Mouse (Mus musculus): ENCODE measurements at regions not wholly inside any gene's neighbourhood (a gene's known extent, or its start where the extent isn't known, plus 50 kb on each side); places are given as distances from the start of the nearest gene placed in this dataset.

- no peak for DNase-seq (ENCODE audit: low read depth, low spot score)
Observed at GRCm38 (mm10) chr11:52541210-52541609, 145.0 kb downstream of the 9530068E07Rik start.

DNA sequence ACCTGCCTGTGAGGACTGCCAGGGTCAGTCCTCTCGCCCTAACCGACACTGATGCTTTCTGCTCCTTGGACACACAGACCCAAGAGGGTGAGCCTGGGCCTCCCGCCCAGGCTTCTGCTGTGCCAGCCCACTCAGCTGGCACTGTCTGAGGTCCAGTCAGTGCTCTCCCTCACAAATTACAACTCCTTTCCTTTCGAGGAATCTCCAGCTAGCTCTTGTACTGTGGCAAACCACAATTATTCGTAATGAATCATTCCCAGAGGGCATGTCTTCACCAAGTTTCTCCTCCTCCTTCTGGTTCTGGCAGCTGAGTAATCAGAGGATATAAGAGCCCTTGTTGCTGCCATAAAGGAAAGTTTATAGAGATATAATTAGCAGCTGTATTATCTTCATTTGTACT, 155.2 kb downstream of the 9530068E07Rik start:
- no peak for DNase-seq (ENCODE audit: low read depth, low spot score)

- no peak for DNase-seq (ENCODE audit: low read depth, low spot score)
Observed at GRCm38 (mm10) chr11:52552860-52553259, 156.6 kb downstream of the 9530068E07Rik start.

GRCm38 (mm10) chr11:52557836-52558235, 161.6 kb downstream of the 9530068E07Rik start:
- no peak for DNase-seq (ENCODE audit: low read depth, low spot score)

DNA sequence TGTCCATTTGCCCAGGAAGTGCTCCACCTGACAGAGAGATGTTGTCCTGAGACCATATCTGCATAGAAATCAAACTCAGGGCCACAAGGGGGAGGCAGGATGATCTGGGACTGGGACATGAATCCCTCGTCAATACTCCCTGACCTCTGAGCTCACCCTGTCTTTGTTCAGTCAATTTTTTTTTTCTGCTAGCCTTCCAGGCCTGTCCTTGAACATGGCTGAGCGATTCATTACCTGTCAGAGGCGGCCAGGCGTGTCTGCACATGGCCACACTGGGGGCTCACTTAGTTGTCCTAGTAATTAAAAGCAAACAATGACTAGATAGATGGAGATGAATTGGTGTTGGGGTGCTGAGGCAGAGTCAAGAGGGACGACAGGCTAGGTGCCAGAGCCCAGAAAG, 162.6 kb downstream of the 9530068E07Rik start:
- no peak for DNase-seq (ENCODE audit: low read depth, low spot score)

DNA sequence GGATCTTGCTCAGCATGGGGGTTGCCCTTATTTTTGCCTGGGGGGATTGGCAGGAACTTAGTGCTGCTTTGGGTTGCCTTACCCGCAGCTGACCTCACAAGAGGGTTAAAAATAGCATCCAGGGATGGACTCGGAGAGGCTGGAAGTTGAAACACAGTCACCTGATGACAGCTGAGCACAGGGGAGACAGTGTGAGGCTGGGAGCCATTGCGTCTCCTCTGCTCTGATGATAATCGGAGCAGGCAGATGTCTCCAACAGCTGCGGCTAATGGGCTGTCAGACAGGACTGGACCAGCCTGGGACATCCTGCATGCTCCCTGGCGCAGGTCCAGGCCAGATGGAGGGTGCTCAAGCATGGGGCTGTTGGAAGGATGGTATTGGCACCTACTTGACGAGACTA, 165.1 kb downstream of the 9530068E07Rik start:
- DNase-seq (ENCODE audit: low read depth, low spot score) = no peak

GRCm38 (mm10) chr11:52565457-52565856, 169.2 kb downstream of the 9530068E07Rik start:
- no peak for DNase-seq (ENCODE audit: low read depth, low spot score)

DNA sequence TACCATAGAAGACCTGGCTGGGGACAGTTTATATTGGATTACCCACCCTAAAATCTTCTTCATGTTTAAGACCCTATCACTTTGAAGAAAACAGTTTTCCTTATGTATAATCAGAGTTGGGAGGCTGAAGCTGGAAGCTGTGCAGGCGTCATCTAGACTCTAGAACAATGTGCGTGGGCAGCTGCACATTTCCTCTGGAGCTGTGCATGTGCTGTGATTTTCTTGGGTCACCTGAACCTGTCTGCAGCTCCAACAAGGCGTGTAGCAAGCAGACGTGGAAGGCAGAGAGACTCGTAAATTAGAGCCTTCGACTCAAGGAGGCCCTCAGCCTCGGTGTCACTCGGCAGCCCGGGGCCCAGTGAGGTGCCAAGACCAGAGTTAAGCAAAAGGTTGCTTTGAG, 169.8 kb downstream of the 9530068E07Rik start:
- DNase-seq (ENCODE audit: low read depth, low spot score) = no peak

- no peak for DNase-seq (ENCODE audit: low read depth, low spot score)
Observed at GRCm38 (mm10) chr11:52567945-52568687, 171.9 kb downstream of the 9530068E07Rik start.

DNA sequence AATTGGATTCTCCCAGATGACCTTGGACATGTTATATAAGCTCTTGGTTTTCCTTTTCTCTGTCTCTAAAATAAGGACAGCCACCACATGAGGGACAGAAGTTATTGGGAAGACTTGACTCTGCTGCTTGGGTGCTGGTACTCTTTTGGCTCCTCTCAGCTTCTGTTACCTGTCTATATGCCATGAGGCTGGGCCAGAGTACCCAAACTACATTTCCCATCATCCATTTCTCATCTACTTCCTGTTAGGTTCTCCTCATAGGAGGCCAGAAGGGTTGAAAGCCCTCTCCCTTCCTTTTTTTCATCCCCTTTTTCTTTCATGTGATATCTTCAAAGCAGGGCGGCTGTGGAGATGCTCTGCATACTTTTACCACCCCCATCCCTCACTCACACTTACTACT, 172.6 kb downstream of the 9530068E07Rik start:
- DNase-seq (ENCODE audit: low read depth, low spot score) = no peak

DNA sequence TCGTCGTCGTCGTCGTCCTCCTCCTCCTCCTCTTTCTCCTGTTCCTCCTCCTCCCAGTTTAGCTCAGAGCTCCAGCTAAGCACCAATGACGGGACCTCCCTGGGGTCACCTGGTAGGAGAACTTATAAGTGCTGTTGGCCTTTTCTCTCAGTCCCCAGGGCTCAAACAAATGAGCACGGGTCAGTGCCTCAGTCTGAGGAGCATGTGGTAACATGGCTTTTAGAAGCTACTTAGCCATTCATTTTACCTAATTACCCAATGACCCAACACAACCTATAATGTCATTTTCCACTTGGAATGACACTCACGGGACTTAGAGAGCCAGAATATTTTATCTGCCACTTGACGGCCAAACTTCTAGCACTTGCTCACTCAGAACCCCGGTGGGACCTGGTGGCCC, 173.5 kb downstream of the 9530068E07Rik start:
- no peak for DNase-seq (ENCODE audit: low read depth, low spot score)

DNA sequence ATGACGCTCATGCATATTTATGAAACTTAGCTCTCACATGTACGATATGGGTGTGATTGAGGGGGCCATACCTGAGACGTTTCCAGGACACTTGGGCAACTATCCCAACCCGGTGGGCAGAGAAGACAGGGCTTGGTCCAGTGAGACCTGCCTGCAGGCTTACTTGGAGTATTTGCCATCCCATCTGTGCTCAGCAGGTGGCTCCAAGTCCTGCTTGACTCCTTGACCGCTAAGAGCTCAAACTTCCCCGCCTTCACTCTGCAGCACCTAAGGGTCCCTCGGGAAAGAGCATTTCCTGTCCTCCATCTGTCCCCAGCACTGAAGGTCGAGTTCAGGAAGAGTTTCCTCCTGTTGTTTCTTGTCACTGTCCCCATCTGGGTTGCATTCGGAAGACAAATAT, 182.2 kb downstream of the 9530068E07Rik start:
- no peak for DNase-seq (ENCODE audit: low read depth, low spot score)

- DNase-seq (ENCODE audit: low read depth, low spot score) = no peak
Observed at GRCm38 (mm10) chr11:52579764-52580377, 183.6 kb downstream of the 9530068E07Rik start.

DNA sequence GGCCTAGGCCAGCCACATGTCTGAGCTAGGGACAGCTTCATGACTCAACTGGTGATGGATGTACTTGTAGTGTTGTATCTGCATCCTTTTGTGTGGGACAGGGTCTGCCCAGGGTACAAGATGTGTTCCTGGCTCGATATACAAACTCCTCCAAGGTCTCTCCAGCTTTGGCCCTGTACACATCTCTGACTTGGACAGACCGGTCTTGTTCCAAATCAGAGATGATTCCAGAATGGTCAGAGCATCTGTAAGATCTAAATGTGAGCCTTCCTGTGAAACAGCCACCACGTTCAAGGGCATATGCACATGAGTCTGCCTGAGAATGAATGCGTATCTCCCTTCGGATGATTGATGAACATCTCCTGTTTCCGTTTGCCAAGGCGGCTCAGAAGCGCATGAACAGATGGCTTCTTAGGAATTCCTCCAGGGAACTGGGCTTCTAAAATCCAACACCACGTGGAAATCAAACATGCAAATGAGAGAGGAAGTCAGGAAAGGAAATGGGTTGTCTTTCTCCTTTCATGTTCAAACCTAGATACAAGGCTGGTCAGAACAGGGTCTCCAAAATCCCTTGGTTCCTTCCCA, 172.7 kb upstream of the Fstl4 start:
- no peak for DNase-seq (ENCODE audit: low read depth, low spot score)

DNA sequence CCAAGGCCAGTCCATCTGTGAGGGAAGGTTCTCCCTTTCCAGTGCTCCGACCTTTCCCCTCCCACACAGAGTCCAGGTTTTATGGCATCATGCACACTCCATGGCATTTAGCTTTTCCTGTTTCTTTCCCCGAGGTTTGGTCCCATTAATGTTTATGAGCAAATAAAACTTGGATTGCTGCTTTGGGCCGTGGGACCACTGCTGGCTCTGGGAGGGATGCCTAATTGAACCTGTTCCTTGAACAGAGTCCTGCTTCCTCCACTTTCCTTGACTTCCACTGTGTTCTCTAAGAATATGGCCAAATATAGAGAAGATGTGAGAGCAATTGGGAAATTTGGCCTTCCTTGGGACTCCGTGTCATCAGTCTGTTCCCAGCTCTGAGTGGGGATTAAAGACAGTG, 170.3 kb upstream of the Fstl4 start:
- no peak for DNase-seq (ENCODE audit: low read depth, low spot score)

DNA sequence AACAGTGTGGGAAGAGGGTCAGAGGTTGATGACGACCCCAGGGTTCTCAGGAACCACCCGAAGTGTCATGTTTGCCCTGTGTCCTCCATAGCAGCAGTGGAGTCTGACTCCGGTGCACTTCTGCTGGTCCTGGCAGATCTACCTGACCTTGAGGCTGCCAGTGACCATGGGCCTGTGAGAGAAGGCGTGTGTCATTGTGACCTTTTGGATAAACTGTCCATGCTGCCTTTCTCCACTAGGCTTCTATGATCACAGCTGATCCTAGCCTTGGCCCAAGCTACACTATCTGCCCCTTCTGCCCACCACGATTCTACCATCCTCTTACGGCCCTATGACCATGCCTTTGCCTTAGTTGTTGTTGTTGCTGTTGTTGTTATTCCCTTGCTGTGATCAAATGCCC, 163.2 kb upstream of the Fstl4 start:
- no peak for DNase-seq (ENCODE audit: low read depth, low spot score)

DNA sequence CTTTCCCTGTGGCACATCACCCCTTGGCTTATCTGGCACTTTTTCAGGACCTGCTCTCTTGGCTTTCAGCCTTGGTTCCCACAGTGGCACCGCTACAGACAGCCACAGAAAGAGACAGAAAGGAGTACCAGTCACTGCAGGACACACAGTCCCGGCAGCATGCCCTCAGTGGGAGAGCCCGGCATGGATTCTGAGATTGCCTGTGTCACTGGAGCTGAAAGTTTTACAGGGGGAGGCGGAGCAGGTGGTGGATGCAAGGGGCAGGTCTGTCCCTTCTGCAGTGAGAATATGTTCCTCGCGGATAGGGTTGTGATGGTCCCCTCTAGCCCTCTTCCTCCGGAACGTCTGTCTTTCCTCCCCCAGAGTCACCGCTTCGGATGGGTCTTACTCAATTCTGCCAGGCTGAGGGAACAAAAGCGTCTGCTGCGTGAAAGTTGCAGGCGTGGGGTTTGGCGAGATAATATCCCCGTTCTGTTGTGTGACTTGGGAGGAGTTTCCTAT, 162.3 kb upstream of the Fstl4 start:
- no peak for DNase-seq (ENCODE audit: low read depth, low spot score)

DNA sequence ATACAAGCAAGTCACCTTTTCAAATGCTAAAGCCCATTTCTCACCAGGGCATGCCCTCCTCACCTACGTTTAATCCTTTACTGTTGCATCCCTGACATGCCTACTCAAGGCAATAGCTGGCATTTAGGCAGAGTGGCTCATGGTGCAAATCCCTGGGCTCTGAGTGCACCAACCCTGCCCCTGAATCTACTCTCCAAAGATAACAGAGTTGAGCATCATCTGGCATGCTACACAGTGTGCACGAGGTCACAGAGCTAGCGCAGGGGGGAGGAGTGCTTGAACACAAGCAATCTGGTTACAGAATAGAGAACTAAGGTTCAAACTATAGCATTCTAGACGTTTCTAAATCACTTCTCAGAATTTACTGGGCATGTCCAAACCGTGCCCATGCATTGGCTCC, 161.6 kb upstream of the Fstl4 start:
- no peak for DNase-seq (ENCODE audit: low read depth, low spot score)

DNA sequence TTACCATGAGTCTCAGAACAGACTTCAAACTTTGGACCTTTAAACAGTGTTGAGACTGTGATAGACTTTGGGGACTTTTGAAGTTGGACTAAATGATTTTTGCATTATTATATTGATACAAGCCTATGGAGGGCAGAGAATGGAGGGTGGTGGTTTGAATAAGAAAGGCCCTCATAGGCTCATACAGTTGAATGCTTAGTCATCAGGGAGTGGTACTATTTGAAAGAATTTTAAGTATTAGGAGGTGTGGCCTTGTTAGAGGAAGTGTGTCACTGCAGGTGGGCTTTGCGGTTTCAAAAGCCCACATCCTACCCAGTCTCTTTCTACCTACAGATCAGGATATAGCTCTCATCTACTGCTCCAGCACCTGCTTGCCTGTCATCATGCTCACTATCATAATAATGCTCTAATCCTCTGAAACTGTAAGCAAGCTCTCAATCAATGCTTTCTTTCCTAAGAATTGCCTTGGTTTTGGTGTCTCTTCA, 153.7 kb upstream of the Fstl4 start:
- DNase-seq (ENCODE audit: low read depth, low spot score) = no peak

DNA sequence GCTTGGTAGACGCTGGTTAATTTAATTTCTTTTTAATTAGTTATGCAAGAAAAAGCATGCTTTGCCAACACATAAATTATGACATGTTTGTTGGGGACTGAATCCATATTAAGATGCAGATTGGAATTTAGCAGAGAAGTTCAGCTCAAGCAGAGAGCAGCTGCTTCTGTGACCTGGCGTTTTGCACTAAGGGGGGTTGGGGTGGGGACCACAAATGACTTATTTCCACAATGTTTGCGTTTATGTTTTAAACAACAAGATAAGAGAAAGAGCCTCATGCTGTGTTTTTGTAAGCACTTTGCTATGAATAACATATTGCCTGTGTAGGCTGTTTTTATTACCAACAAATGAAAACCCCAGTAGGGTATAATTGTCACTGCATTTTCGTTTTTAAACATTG, 148.8 kb upstream of the Fstl4 start:
- no peak for DNase-seq (ENCODE audit: low read depth, low spot score)

- no peak for DNase-seq (ENCODE audit: low read depth, low spot score)
Observed at GRCm38 (mm10) chr11:52618646-52619045, 145.8 kb upstream of the Fstl4 start.

- DNase-seq (ENCODE audit: low read depth, low spot score) = no peak
Observed at GRCm38 (mm10) chr11:52622861-52623260, 141.6 kb upstream of the Fstl4 start.

GRCm38 (mm10) chr11:52628875-52629274, 135.6 kb upstream of the Fstl4 start:
- DNase-seq (ENCODE audit: low read depth, low spot score) = no peak

Measured in A20 (cell line).